In the genomic region with DNA sequence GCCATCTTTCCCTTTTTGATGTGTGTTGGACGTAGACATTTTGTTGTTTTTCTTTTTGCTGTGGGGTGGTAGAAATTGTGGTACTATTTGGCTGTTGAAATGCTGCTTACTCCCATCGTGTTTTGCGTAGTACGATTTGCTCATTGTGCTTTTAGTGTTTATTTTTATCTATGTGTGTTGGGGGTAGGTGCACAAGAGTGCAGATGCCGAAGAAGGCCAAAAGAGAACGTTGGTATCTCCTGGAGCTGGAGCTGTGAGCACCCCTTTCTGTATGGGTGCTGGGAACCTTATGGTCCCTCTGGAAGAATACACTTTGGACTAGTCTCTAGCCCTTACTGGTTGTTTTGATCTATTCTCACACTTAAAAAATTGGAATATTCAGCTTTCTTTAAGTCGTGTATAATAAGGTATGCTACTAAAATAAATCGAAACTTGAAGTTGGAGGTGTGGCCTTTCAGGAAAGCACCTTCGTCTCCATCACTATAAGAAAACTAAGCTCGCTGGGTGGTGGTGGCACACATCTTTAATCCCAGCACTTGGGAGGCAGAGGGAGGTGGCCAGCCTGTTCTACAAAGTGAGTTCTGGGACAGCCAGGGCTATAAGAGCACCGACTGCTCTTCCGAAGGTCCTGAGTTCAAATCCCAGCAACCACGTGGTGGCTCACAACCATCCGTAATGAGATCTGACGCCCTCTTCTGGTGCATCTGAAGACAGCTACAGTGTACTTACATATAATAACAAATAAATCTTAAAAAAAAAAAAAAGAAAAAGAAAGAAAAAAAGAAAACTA, we compare ENCODE assay signal across 10 mouse cellular contexts. TPM values are rescaled to one million over a fixed set of nuclear protein-coding genes. Genes with fewer than 3 reads are reported as not detected.
DNase-seq lines count a peak whose midpoint lies in the region; ATAC-seq and TF ChIP-seq lines count a peak whose summit lies in the region.
"Had no signal": no experiment of that assay in that cellular context is flagged by ENCODE, and none has a peak within 500 bp of the region (broad histone marks: within the 10 kb centered on the region; RNA-seq: fewer than 3 reads in every experiment).

No protein-coding gene starts in this region.

- DNase-seq in lung, embryonic 14.5 days, result no peak
- DNase-seq in lung, postnatal 14 days, result no peak
- DNase-seq in limb, embryonic 10.5 days (ENCODE audit: low spot score), result no peak
- DNase-seq in right cerebral cortex, postnatal 4 days, result no peak
- no peak for DNase-seq in adrenal gland, postnatal 14 days
- no peak for DNase-seq in kidney, postnatal 10 days

- H3K36me3 ChIP-seq in lung, embryonic 14.5 days (ENCODE audit: insufficient read depth), result no peaks in the 10 kb centered on the region
- H3K36me3 ChIP-seq in limb, embryonic 10.5 days, result no peaks in the 10 kb centered on the region
- peaks cover 6% of the 10 kb centered on the region for H3K36me3 ChIP-seq in neural tube, embryonic 15.5 days

- H3K27me3 ChIP-seq in lung, embryonic 14.5 days (ENCODE audit: insufficient read depth, low read length), result no peaks in the 10 kb centered on the region
- H3K27me3 ChIP-seq in limb, embryonic 10.5 days (ENCODE audit: low read depth, poor library complexity, severe bottlenecking), result no peaks in the 10 kb centered on the region
- H3K27me3 ChIP-seq in neural tube, embryonic 15.5 days (replicated peaks), result no peaks in the 10 kb centered on the region

- ATAC-seq in lung, embryonic 14.5 days (ENCODE audit: insufficient read depth), result no peak
- no peak for ATAC-seq in neural tube, embryonic 15.5 days (ENCODE audit: low FRiP score)

- peak overlapping the region; percentile 67 for H3K4me2 ChIP-seq in lung, embryonic 14.5 days
- peak overlapping the region; percentile 79 for H3K4me2 ChIP-seq in neural tube, embryonic 15.5 days

- 0 out of 2 replicates have a peak, but pooled peaks cover 2% of the 10 kb centered on the region for H3K4me1 ChIP-seq in lung, embryonic 14.5 days (ENCODE audit: insufficient read depth)
- H3K4me1 ChIP-seq in embryonic fibroblast, embryonic 13.5 days (ENCODE audit: control insufficient read depth, insufficient read depth, low read length), result no peaks in the 10 kb centered on the region
- peaks cover 5% of the 10 kb centered on the region for H3K4me1 ChIP-seq in limb, embryonic 10.5 days
- H3K4me1 ChIP-seq in neural tube, embryonic 15.5 days, result peaks cover 7% of the 10 kb centered on the region

- TF ChIP-seq POLR2A in embryonic fibroblast, embryonic 13.5 days (IDR thresholded peaks at IDR 0.05; ENCODE audit: low read depth, low read length), result no peak

- H3K27ac ChIP-seq in lung, embryonic 14.5 days (ENCODE audit: low read depth), result peak overlapping the region; percentile 96
- peak overlapping the region; percentile 49 for H3K27ac ChIP-seq in embryonic fibroblast, embryonic 13.5 days (ENCODE audit: insufficient read depth, low read length)
- peak overlapping the region; percentile 91 for H3K27ac ChIP-seq in limb, embryonic 10.5 days
- H3K27ac ChIP-seq in neural tube, embryonic 15.5 days (replicated peaks), result peak overlapping the region; percentile 98

- peak overlapping the region; percentile 71 for H3K9ac ChIP-seq in lung, embryonic 14.5 days
- peak overlapping the region; percentile 94; the same call in 1 of the 2 replicates for H3K9ac ChIP-seq in neural tube, embryonic 15.5 days (replicated peaks)

- no peak for TF ChIP-seq CTCF in lung, embryonic 14.5 days (IDR thresholded peaks at IDR 0.05; ENCODE audit: low read depth)
- no peak for TF ChIP-seq CTCF in embryonic fibroblast, embryonic 13.5 days (IDR thresholded peaks at IDR 0.05; ENCODE audit: borderline replicate concordance, insufficient read depth, low read length)

- no peaks in the 10 kb centered on the region for H3K9me3 ChIP-seq in lung, embryonic 14.5 days (ENCODE audit: low read depth, low read length)
- H3K9me3 ChIP-seq in limb, embryonic 10.5 days (replicated peaks), result no peaks in the 10 kb centered on the region
- H3K9me3 ChIP-seq in neural tube, embryonic 15.5 days (replicated peaks), result no peaks in the 10 kb centered on the region

- WGBS in lung, embryonic 14.5 days, result 72% methylated on average over 15 of the region's 15 CpGs
- 78% methylated on average over 15 of the region's 15 CpGs for WGBS in limb, embryonic 10.5 days
- WGBS in neural tube, embryonic 15.5 days, result 78% methylated on average over 15 of the region's 15 CpGs

- H3K4me3 ChIP-seq in lung, embryonic 14.5 days (ENCODE audit: low read depth, low read length), result peak overlapping the region; percentile 83
- H3K4me3 ChIP-seq in embryonic fibroblast, embryonic 13.5 days (ENCODE audit: insufficient read depth, low read length), result peak overlapping the region; percentile 81
- H3K4me3 ChIP-seq in limb, embryonic 10.5 days, result peak overlapping the region; percentile 82
- H3K4me3 ChIP-seq in neural tube, embryonic 15.5 days (replicated peaks), result peak overlapping the region; percentile 98

RNA-seq across cellular contexts. Expression of a gene that starts 1.2 kb away (rescaled TPM):
- polyA plus RNA-seq in lung, embryonic 14.5 days (2014; fragmentation: Nextera tagmentation; extraction: Ambion mirVana), result 26.9 and 31.4 TPM in 2 replicates
- polyA plus RNA-seq in embryonic fibroblast, embryonic 13.5 days (2011; ENCODE audit: insufficient read length, low read depth, missing spikeins), result 16.5 and 17.1 TPM in 2 replicates
- 46.7 and 47.0 TPM in 2 replicates for polyA plus RNA-seq in limb, embryonic 10.5 days (2016; fragmentation: Nextera tagmentation; extraction: Ambion mirVana)
- polyA plus RNA-seq in neural tube, embryonic 15.5 days (2015; fragmentation: Nextera tagmentation; extraction: Ambion mirVana), result 45.8 and 46.6 TPM in 2 replicates
- 21.6 and 22.6 TPM in 2 replicates for total RNA-seq in adrenal gland, postnatal 14 days (2021)

RNA-seq across cellular contexts. Expression of a gene that starts 16.1 kb away (rescaled TPM):
- 2,022 and 2,170 TPM in 2 replicates for polyA plus RNA-seq in lung, embryonic 14.5 days (2014; fragmentation: Nextera tagmentation; extraction: Ambion mirVana)
- polyA plus RNA-seq in embryonic fibroblast, embryonic 13.5 days (2011; ENCODE audit: insufficient read length, low read depth, missing spikeins), result 2,453 and 2,643 TPM in 2 replicates
- 1,497 and 1,677 TPM in 2 replicates for polyA plus RNA-seq in limb, embryonic 10.5 days (2016; fragmentation: Nextera tagmentation; extraction: Ambion mirVana)
- polyA plus RNA-seq in neural tube, embryonic 15.5 days (2015; fragmentation: Nextera tagmentation; extraction: Ambion mirVana), result 830 and 1,045 TPM in 2 replicates
- 729 and 883 TPM in 2 replicates for total RNA-seq in adrenal gland, postnatal 14 days (2021)

RNA-seq across cellular contexts. Expression of a gene that starts 19.4 kb away (rescaled TPM):
- 0.16 TPM in 1 of 2 replicates, not detected in the other for polyA plus RNA-seq in lung, embryonic 14.5 days (2014; fragmentation: Nextera tagmentation; extraction: Ambion mirVana)
- polyA plus RNA-seq in embryonic fibroblast, embryonic 13.5 days (2011; ENCODE audit: insufficient read length, low read depth, missing spikeins), result not detected in 2 replicates
- not detected in 2 replicates for polyA plus RNA-seq in limb, embryonic 10.5 days (2016; fragmentation: Nextera tagmentation; extraction: Ambion mirVana)
- polyA plus RNA-seq in neural tube, embryonic 15.5 days (2015; fragmentation: Nextera tagmentation; extraction: Ambion mirVana), result 2.4 TPM in 1 of 2 replicates, not detected in the other
- 0.41 TPM in 1 of 2 replicates, not detected in the other for total RNA-seq in adrenal gland, postnatal 14 days (2021)
- total RNA-seq: adrenal gland, postnatal 4 days had no signal

RNA-seq across cellular contexts. Expression of a gene that starts 38.2 kb away (rescaled TPM):
- polyA plus RNA-seq in lung, embryonic 14.5 days (2014; fragmentation: Nextera tagmentation; extraction: Ambion mirVana), result not detected in 2 replicates
- not detected in 2 replicates for polyA plus RNA-seq in embryonic fibroblast, embryonic 13.5 days (2011; ENCODE audit: insufficient read length, low read depth, missing spikeins)
- polyA plus RNA-seq in limb, embryonic 10.5 days (2016; fragmentation: Nextera tagmentation; extraction: Ambion mirVana), result not detected in 2 replicates
- polyA plus RNA-seq in neural tube, embryonic 15.5 days (2015; fragmentation: Nextera tagmentation; extraction: Ambion mirVana), result 0.18 and 0.50 TPM in 2 replicates
- 0.15 TPM in 1 of 2 replicates, not detected in the other for total RNA-seq in adrenal gland, postnatal 14 days (2021)
- total RNA-seq: adrenal gland, postnatal 4 days had no signal
- polyA plus RNA-seq: large intestine, adult 2 months had no signal

RNA-seq across cellular contexts. Expression of a gene that starts 41.7 kb away (rescaled TPM):
- polyA plus RNA-seq in lung, embryonic 14.5 days (2014; fragmentation: Nextera tagmentation; extraction: Ambion mirVana), result 8.7 and 9.7 TPM in 2 replicates
- polyA plus RNA-seq in embryonic fibroblast, embryonic 13.5 days (2011; ENCODE audit: insufficient read length, low read depth, missing spikeins), result 0.13 and 2.9 TPM in 2 replicates
- 2.5 and 4.0 TPM in 2 replicates for polyA plus RNA-seq in limb, embryonic 10.5 days (2016; fragmentation: Nextera tagmentation; extraction: Ambion mirVana)
- 10.5 and 11.3 TPM in 2 replicates for polyA plus RNA-seq in neural tube, embryonic 15.5 days (2015; fragmentation: Nextera tagmentation; extraction: Ambion mirVana)
- total RNA-seq in adrenal gland, postnatal 14 days (2021), result 2.4 and 3.8 TPM in 2 replicates
